Mouse (Mus musculus): ENCODE data around the gene Tmprss15.

GRCm38 (mm10) chr16:79100325-79100724 is 9.4 kb upstream of the Tmprss15 start:
- no peak for TF ChIP-seq CTCF (IDR thresholded peaks at IDR 0.05; ENCODE audit: low read depth, low read length)
- TF ChIP-seq GATA1 (IDR thresholded peaks at IDR 0.05; ENCODE audit: borderline replicate concordance, low read length) = no peak
- TF ChIP-seq POLR2AphosphoS5 (IDR thresholded peaks at IDR 0.05; ENCODE audit: insufficient replicate concordance, low read depth, low read length) = no peak
- no peak for TF ChIP-seq TAL1 (conservative IDR thresholded peaks at IDR 0.05; ENCODE audit: low read depth, low read length)
- TF ChIP-seq GATA2 (IDR thresholded peaks at IDR 0.05; ENCODE audit: borderline replicate concordance, low read depth, low read length) = no peak
